Mouse (Mus musculus): ENCODE measurements around the gene Tbcel. TPM values are rescaled to one million over a fixed set of nuclear protein-coding genes. Genes with fewer than 3 reads are reported as not detected.

The Tbcel gene
- total RNA-seq, 2 experiments from 2014 or later, result 66.5 to 76.7 TPM

GRCm38 (mm10) chr9:42454364-42454763, 53.2 kb downstream of the Tbcel start:
- DNase-seq (ENCODE audit: low spot score in 2 of 2), result no peak

DNA sequence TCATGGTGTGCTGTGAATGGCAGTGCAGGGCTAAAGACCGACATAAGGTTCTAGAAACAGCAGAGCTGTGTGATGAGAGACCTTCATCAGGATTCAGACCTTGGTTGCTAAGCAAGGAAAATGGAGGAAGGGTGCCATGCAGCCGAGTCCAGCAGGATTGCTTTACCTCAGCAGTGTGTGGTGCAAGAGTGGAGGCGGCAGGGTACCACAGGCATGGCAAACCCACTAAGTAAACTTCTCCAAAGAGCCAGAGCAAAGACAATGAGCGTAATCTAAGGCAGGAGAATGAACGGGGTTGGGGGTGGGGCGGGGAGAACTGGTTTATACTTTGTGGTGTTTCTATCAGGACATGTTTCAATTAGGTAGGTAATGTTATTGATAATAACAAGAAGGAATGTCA, 58.6 kb downstream of the Tbcel start:
- no peak for DNase-seq (ENCODE audit: low spot score in 2 of 2)

DNA sequence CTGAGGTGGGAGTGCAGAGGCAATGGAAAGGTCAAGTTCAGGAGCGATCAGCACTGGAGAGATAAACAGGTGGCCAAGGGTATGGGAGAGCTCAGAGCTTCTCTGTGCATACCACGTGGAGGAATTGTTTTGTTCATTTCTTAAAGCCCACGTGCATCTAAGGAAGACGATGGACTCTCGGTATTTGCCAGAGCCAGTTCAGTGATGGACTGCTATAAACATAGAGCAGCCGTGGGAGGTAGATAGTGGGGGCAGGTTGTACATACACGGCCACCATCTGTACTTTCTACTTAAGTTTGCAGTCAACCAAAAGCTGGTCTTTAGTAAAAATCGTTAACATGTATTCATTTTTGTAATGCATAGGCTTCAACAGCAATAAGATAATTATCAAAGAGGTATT, 65.5 kb downstream of the Tbcel start:
- no peak for DNase-seq (ENCODE audit: low spot score in 2 of 2)

DNA sequence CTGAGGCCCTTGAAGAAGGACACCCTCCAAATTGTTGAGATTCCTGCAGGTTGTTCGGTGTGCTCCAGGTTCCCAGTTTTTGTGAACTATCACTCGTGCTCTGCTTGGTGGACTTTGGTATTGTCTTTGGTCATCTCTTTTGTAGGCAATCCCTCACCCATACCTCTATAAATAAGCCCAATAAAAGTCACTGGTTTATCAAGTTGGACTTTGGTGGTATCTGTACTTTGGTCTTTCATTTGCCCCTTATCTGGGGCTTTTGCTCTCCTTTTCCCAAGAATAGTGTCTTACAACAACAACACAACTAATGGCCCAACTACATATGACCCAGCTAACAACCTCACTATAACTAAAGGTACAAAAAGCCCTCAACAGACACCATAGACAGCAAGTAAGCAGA, 66.4 kb downstream of the Tbcel start:
- no peak for DNase-seq (ENCODE audit: low spot score in 2 of 2)

GRCm38 (mm10) chr9:42439446-42439845, 68.2 kb downstream of the Tbcel start:
- DNase-seq (ENCODE audit: low spot score in 2 of 2), result no peak

DNA sequence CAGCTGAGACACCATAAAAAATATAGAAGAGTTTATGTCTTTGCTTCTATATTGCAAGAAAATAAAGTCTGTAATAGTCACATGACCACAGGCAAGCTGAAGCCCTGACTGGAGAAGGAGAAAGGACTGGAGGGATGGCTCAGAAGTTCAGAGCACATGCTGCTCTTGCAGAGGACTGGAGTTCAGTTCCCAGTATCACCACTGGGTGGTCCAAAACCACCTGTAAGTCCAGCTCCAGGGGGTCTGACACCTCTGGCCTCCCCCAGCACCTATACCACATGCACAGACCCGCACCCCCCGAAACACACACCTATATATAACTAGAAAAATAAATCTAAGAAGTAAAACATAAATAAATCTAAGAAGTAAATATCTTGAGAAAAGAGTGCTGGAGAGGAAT, 75.5 kb downstream of the Tbcel start:
- DNase-seq (ENCODE audit: low spot score in 2 of 2), result no peak

GRCm38 (mm10) chr9:42431606-42432005, 76.0 kb downstream of the Tbcel start:
- DNase-seq (ENCODE audit: low spot score in 2 of 2), result no peak

- no peak for DNase-seq (ENCODE audit: low spot score in 2 of 2)
These were observed 79.3 kb downstream of the Tbcel start for GRCm38 (mm10) chr9:42428060-42428924.

DNA sequence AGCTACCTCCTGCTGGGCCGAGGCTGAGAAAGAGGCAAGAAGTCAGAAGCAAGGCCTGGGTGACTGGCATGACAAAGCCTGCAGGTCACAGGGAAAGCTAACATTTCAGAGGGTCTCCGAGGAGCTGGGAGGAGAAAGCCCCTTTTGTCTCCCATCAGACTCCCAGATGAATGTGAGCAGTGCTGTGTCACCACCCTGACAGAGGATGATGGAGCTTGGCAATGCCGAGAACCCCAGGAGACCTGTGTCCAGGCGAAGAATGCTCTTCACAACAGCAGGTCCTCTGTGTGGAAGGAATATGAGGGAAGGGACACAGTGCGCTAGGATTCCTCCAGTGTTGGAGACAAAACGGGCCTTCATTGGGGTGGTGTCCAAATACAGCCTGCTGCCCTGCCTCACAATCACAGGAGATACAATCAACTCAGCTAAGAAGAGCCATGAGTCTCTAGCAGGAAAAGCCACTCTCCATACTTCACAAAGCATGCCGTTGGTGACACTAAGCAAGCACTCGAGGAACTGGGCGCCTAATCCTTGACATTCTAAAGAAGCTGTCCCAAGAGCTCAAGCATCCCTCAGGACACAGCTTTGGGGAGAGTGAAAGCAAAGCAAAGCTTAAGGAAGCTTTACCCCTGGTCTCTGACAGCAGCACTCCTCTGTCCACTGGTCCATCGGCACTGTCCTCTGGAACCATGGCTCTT, 80.8 kb downstream of the Tbcel start:
- no peak for DNase-seq (ENCODE audit: low spot score in 2 of 2)

- no peak for DNase-seq (ENCODE audit: low spot score in 2 of 2)
These were observed 84.0 kb downstream of the Tbcel start for GRCm38 (mm10) chr9:42423649-42424048.

DNA sequence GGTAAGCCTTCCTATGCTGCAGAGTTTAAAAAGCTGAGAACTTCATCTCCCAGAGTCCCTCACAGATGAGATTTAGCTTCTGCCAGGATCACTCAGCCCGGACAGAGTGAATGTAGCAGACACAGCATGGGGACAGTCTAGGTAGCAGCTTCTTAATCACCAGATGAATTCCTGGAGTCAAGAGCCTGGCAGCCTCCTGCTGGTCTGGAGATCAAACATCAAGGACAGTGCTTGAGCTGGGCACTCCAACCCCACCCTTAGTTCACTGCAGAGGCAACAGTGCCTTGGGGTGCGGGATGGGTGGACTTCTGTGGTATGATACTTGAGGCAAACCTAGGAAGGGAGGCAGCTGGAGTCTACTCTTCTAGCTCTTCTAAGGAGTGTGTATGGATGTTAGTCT, 87.9 kb downstream of the Tbcel start:
- DNase-seq (ENCODE audit: low spot score in 2 of 2), result no peak

GRCm38 (mm10) chr9:42418786-42419185, 88.8 kb downstream of the Tbcel start:
- DNase-seq (ENCODE audit: low spot score in 2 of 2), result no peak

DNA sequence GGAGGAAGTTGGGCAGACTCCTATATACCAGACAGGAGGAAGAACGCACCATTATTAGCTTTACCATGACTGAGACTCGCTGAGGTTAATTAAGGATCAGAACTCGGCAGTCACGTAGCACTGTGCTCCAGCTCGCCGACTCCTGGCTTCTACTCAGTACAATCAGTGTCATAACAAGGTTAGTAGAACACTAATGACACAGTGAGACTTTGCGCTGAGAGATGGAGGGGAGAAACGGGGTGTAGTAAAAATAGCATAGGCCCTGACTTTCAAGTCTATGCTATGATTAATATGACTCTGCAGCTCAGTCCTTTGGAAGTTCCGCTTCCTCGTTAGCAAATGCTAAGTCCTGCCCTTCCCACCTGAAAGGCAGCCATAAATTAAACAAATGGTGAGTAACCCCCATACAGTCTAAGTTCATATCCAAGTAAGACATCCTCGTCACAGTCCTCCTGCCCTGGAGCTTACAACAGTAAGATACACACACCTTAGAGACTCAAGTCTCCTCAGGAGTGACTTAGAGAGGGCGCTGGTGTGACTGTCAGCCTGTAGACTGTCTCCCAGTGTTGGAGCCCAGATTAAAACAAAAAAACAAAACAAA, 90.2 kb downstream of the Tbcel start:
- DNase-seq (ENCODE audit: low spot score in 2 of 2), result no peak

- no peak for DNase-seq (ENCODE audit: low spot score in 2 of 2)
These were observed 92.4 kb downstream of the Tbcel start for GRCm38 (mm10) chr9:42415184-42415583.

DNA sequence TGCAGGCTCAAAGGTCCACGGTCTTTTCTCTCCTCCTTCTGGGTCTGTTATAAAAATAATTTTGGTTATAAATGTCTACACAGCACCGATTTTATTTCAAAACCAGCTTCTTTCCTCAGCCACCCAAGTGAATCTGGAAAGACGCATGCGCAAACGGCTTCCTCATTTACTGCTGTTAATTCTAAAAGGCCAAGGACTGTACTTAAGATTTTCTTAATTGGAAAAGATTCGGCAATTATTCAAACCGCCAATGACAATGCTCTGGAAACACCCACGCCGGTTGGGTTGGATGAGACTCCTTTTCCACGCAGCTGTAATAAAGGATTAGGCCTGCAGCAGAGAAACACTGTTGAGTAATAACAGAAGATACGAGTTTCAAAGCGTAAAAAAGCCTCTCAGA, 94.3 kb downstream of the Tbcel start:
- no peak for DNase-seq (ENCODE audit: low spot score in 2 of 2)

- no peak for DNase-seq (ENCODE audit: low spot score in 2 of 2)
These were observed 96.3 kb downstream of the Tbcel start for GRCm38 (mm10) chr9:42411296-42411695.

GRCm38 (mm10) chr9:42405736-42406135, 101.9 kb downstream of the Tbcel start:
- DNase-seq (ENCODE audit: low spot score in 2 of 2), result no peak

DNA sequence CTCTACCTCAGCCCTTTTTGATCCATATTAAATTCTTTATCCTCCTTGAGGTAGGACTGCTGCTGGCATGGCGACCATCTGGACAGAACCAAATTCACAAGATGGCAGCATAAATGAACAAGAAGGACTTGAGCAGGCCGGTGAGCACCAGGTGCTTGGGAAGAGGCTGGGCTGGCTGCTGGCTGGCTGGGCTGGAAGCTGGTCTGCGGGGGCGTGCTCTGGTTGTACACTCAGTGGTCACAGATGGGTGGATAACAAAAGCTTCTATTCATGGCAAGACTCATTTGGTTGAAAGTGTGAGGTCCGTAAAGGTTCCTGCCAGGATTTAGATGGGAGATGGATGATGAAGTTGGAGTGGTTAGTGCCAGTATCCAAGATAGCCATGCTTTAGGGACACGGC, 106.1 kb downstream of the Tbcel start:
- DNase-seq (ENCODE audit: low spot score in 2 of 2), result no peak

GRCm38 (mm10) chr9:42399829-42400228, 107.8 kb downstream of the Tbcel start, which contains the start of gene Tecta:
Tecta (minus strand) TSS chr9:42399929.
- DNase-seq (ENCODE audit: low spot score in 2 of 2), result no peak

GRCm38 (mm10) chr9:42396141-42396540, 111.5 kb downstream of the Tbcel start:
- DNase-seq (ENCODE audit: low spot score in 2 of 2), result no peak

DNA sequence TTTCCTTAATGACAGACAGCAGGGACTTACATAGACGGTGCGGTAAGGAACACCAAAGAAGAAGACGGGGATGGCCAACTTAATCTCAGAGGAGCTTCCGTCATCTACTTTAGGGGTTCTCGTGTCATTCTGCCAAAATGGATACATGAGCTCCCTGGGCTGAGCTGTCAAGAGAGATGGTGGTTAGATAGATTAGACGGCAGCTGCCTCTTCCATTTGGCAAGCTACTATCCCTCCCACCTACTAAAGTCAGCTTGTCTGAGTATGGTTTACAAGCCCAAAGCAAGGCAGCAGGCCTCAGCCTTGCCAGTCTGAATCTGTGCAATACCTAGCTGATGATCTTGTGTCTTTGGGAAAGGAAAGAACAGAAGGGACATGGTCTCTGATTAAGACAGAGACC, 112.7 kb downstream of the Tbcel start:
- DNase-seq (ENCODE audit: low spot score in 2 of 2), result no peak

- DNase-seq (ENCODE audit: low spot score in 2 of 2), result no peak
These were observed 113.3 kb downstream of the Tbcel start for GRCm38 (mm10) chr9:42394321-42394720.

All from adrenal gland, postnatal 4 days (tissue).